Mouse (Mus musculus): ENCODE results near the gene Chat. TPM values are rescaled to one million over a fixed set of nuclear protein-coding genes. Genes with fewer than 3 reads are reported as not detected.

The Chat gene
- polyA plus RNA-seq, 1 experiment, result not detected

- Histone ChIP-seq H3K4me1 (ENCODE audit: control insufficient read depth, insufficient read depth, low read length) (peaks cover 7% of the 10 kb centered on the region), H3K27ac (ENCODE audit: insufficient read depth, low read depth, low read length) (no peak overlapping the region), H3K4me3 (ENCODE audit: insufficient read depth, low read length) (no peak overlapping the region)
- TF ChIP-seq POLR2A (IDR thresholded peaks at IDR 0.05; ENCODE audit: borderline replicate concordance, low read depth, low read length), result no peak
Observed at GRCm38 (mm10) chr14:32501303-32501702, 35.5 kb upstream of the Chat start.

GRCm38 (mm10) chr14:32496115-32496850 is 30.5 kb upstream of the Chat start:
- Histone ChIP-seq H3K4me1 (ENCODE audit: control insufficient read depth, insufficient read depth, low read length) (peaks cover 17% of the 10 kb centered on the region), H3K27ac (ENCODE audit: insufficient read depth, low read depth, low read length) (no peak overlapping the region), H3K4me3 (ENCODE audit: insufficient read depth, low read length) (no peak overlapping the region)
- TF ChIP-seq POLR2A (IDR thresholded peaks at IDR 0.05; ENCODE audit: borderline replicate concordance, low read depth, low read length) (no peak), CTCF (IDR thresholded peaks at IDR 0.05; ENCODE audit: low read depth, low read length) (no peak)

GRCm38 (mm10) chr14:32492521-32492920 is 26.7 kb upstream of the Chat start:
- Histone ChIP-seq H3K4me1 (ENCODE audit: control insufficient read depth, insufficient read depth, low read length) (peaks cover 20% of the 10 kb centered on the region), H3K4me3 (ENCODE audit: insufficient read depth, low read length) (peak overlapping the region; percentile 41), H3K27ac (ENCODE audit: insufficient read depth, low read depth, low read length) (no peak overlapping the region)
- TF ChIP-seq POLR2A (IDR thresholded peaks at IDR 0.05; ENCODE audit: borderline replicate concordance, low read depth, low read length) (no peak), CTCF (IDR thresholded peaks at IDR 0.05; ENCODE audit: low read depth, low read length) (no peak)

- no peak overlapping the region for H3K27ac ChIP-seq (ENCODE audit: insufficient read depth, low read depth, low read length)
- TF ChIP-seq CTCF (IDR thresholded peaks at IDR 0.05; ENCODE audit: low read depth, low read length) (peak; percentile 27; the same call in 1 of the 2 replicates), POLR2A (IDR thresholded peaks at IDR 0.05; ENCODE audit: borderline replicate concordance, low read depth, low read length) (no peak)
- H3K4me3 ChIP-seq (ENCODE audit: insufficient read depth, low read length), result no peak overlapping the region
- no peaks in the 10 kb centered on the region for H3K4me1 ChIP-seq (ENCODE audit: control insufficient read depth, insufficient read depth, low read length)
Observed at GRCm38 (mm10) chr14:32482061-32482460, 16.3 kb upstream of the Chat start.

GRCm38 (mm10) chr14:32477581-32477980 is 11.8 kb upstream of the Chat start:
- Histone ChIP-seq H3K4me3 (ENCODE audit: insufficient read depth, low read length) (no peak overlapping the region), H3K27ac (ENCODE audit: insufficient read depth, low read depth, low read length) (no peak overlapping the region), H3K4me1 (ENCODE audit: control insufficient read depth, insufficient read depth, low read length) (no peaks in the 10 kb centered on the region)
- TF ChIP-seq POLR2A (IDR thresholded peaks at IDR 0.05; ENCODE audit: borderline replicate concordance, low read depth, low read length), result no peak

- Histone ChIP-seq H3K27ac (ENCODE audit: insufficient read depth, low read depth, low read length) (no peak overlapping the region), H3K4me1 (ENCODE audit: control insufficient read depth, insufficient read depth, low read length) (no peaks in the 10 kb centered on the region), H3K4me3 (ENCODE audit: insufficient read depth, low read length) (no peak overlapping the region)
- TF ChIP-seq CTCF (IDR thresholded peaks at IDR 0.05; ENCODE audit: low read depth, low read length), result no peak
- no peak for TF ChIP-seq POLR2A (IDR thresholded peaks at IDR 0.05; ENCODE audit: borderline replicate concordance, low read depth, low read length)
Observed at GRCm38 (mm10) chr14:32476559-32476958, 10.8 kb upstream of the Chat start.

GRCm38 (mm10) chr14:32472996-32473395 is 7.2 kb upstream of the Chat start:
- H3K27ac ChIP-seq (ENCODE audit: insufficient read depth, low read depth, low read length), result no peak overlapping the region
- TF ChIP-seq POLR2A (IDR thresholded peaks at IDR 0.05; ENCODE audit: borderline replicate concordance, low read depth, low read length) (no peak), CTCF (IDR thresholded peaks at IDR 0.05; ENCODE audit: low read depth, low read length) (peak; percentile 69)
- H3K4me3 ChIP-seq (ENCODE audit: insufficient read depth, low read length), result no peak overlapping the region
- H3K4me1 ChIP-seq (ENCODE audit: control insufficient read depth, insufficient read depth, low read length), result no peaks in the 10 kb centered on the region

GRCm38 (mm10) chr14:32467606-32468005 is 1.8 kb upstream of the Chat start:
- TF ChIP-seq POLR2A (IDR thresholded peaks at IDR 0.05; ENCODE audit: borderline replicate concordance, low read depth, low read length) (no peak), CTCF (IDR thresholded peaks at IDR 0.05; ENCODE audit: low read depth, low read length) (no peak)
- no peak overlapping the region for H3K27ac ChIP-seq (ENCODE audit: insufficient read depth, low read depth, low read length)
- no peaks in the 10 kb centered on the region for H3K4me1 ChIP-seq (ENCODE audit: control insufficient read depth, insufficient read depth, low read length)
- no peak overlapping the region for H3K4me3 ChIP-seq (ENCODE audit: insufficient read depth, low read length)

- H3K27ac ChIP-seq (ENCODE audit: insufficient read depth, low read depth, low read length), result no peak overlapping the region
- TF ChIP-seq POLR2A (IDR thresholded peaks at IDR 0.05; ENCODE audit: borderline replicate concordance, low read depth, low read length), result no peak
- TF ChIP-seq CTCF (IDR thresholded peaks at IDR 0.05; ENCODE audit: low read depth, low read length), result no peak
- no peak overlapping the region for H3K4me3 ChIP-seq (ENCODE audit: insufficient read depth, low read length)
- no peaks in the 10 kb centered on the region for H3K4me1 ChIP-seq (ENCODE audit: control insufficient read depth, insufficient read depth, low read length)
Observed at GRCm38 (mm10) chr14:32465506-32465870, 301 bp downstream of the Chat start.

- H3K27ac ChIP-seq (ENCODE audit: insufficient read depth, low read depth, low read length), result no peak within 1 kb of the TSS
- no peak for TF ChIP-seq CTCF (IDR thresholded peaks at IDR 0.05; ENCODE audit: low read depth, low read length)
- TF ChIP-seq POLR2A (IDR thresholded peaks at IDR 0.05; ENCODE audit: borderline replicate concordance, low read depth, low read length), result no peak
- no peaks in the 10 kb centered on the region for H3K4me1 ChIP-seq (ENCODE audit: control insufficient read depth, insufficient read depth, low read length)
- H3K4me3 ChIP-seq (ENCODE audit: insufficient read depth, low read length), result no peak within 1 kb of the TSS
Observed at GRCm38 (mm10) chr14:32464601-32465505, 936 bp downstream of the Chat start, which contains the start of gene Slc18a3. Slc18a3 (minus strand) TSS chr14:32464850.

Measured in bone marrow macrophage, adult 2 months (primary cell).